Mouse (Mus musculus) spleen, adult 2 months (tissue): ENCODE measurements around the gene Lsm12.

Source experiments
- CTCF ChIP-seq: fragments of 200-500 bp; IDR thresholded peaks from 2 replicates; pipeline ENCODE4 v1.5.1; 2011; ENCODE audit warnings: mild to moderate bottlenecking, inconsistent platforms; ENCODE audit not compliant: insufficient read depth, insufficient read length, insufficient replicate concordance; ENCODE audit errors: extremely low read depth
- POLR2A ChIP-seq: fragments of 200-500 bp; IDR thresholded peaks from 2 replicates; pipeline ENCODE4 v1.6.1; 2011; ENCODE audit warnings: low read depth, low read length, inconsistent platforms

GRCm38 (mm10) chr11:102137625-102138446, 47.3 kb downstream of the Lsm12 start:
- TF ChIP-seq POLR2A = no peak
- no peak for TF ChIP-seq CTCF
